Mouse (Mus musculus) kidney, adult 8-10 months (tissue): ENCODE measurements around the gene Mad2l1bp.
A peak's percentile ranks its signal among the peaks of the same experiment; 100 is the strongest.

Experiments used
- DNase-seq, 2 experiments: peaks; one replicate each; pipeline ENCODE4 v3.0.0; 2022

Gene Mad2l1bp

GRCm38 (mm10) chr17:46108286-46108685 is 45.1 kb downstream of the Mad2l1bp start:
- no peak for DNase-seq

- peak in 1 of 2 experiments; percentile 16 for DNase-seq
These were observed 48.9 kb downstream of the Mad2l1bp start for GRCm38 (mm10) chr17:46104487-46104886.

- no peak for DNase-seq
These were observed 50.7 kb downstream of the Mad2l1bp start for GRCm38 (mm10) chr17:46102608-46103159.

- DNase-seq: no peak
These were observed 51.4 kb downstream of the Mad2l1bp start for GRCm38 (mm10) chr17:46101906-46102305.

- no peak for DNase-seq
These were observed 54.8 kb downstream of the Mad2l1bp start for GRCm38 (mm10) chr17:46098525-46098924.
